Mouse (Mus musculus) testis, adult 2 months (tissue): ENCODE measurements around the gene Gabarapl2.

Experiments
- CTCF ChIP-seq: fragments of 200-500 bp; IDR thresholded peaks from 2 replicates; pipeline ENCODE4 v1.5.1; 2012; ENCODE audit warnings: low read depth, mild to moderate bottlenecking, inconsistent platforms, low read length, moderate library complexity; ENCODE audit not compliant: control insufficient read depth, insufficient read depth, insufficient replicate concordance
- POLR2A ChIP-seq: fragments of 200-500 bp; IDR thresholded peaks from 2 replicates; pipeline ENCODE4 v1.6.1; 2012; ENCODE audit warnings: low read depth, mild to moderate bottlenecking, inconsistent platforms, low read length, moderate library complexity; ENCODE audit not compliant: control insufficient read depth

DNA sequence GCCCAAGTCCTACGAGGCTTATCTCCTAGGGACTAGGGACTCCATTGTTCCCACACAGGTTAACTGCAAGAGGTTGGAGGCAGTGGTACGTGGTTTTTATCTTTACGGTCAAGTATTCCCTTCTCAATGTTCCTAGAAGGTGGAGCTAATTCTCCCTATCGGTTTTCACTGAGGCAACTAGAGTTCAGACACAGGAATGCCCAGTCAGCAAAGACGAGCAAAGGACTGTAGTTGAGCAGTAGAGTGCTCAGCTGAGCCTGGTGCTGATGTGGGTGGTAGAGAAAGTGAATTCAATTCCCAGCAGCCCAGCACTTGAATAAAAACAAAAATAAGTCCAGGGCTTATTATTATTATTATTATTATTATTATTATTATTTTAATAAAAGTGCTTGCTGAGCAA lies 47.9 kb upstream of the Gabarapl2 start:
- TF ChIP-seq CTCF (no peak), POLR2A (no peak)
